Mouse (Mus musculus): ENCODE measurements around the gene Mfrp. TPM values are rescaled to one million over a fixed set of nuclear protein-coding genes. Genes with fewer than 3 reads are reported as not detected.

Gene Mfrp
- polyA plus RNA-seq (2015; fragmentation: Illumina TruSeq; extraction: RNeasy Lipid Tissue Mini Kit (QIAGEN cat#74804); ENCODE audit: low read depth, low replicate concordance) = 6.8 TPM

GRCm38 (mm10) chr9:44101490-44101889 lies at the start of gene Mfrp:
TSS of gene Mfrp (plus strand) at chr9:44101729.

DNA sequence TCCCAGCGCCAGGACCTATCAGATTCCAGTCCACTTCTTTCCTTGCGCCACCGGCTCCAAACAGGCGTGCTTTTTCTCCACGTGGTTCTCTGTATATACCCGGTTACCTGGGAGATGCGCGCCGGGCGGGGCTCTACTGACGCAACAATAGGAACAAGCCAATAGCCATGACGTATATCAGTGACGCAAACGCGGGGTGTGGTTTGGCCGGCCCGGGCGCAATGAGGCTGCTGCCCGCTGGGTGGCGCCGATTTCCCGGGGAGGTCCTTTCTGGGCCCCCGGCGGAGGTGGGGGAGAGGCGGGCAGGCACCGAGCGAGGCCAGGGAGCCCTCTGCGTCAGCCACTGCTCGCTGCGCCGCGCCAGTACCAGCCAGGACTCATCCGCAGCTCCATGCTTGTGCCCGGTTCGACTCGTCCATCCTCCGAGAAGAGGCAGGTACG lies 34.7 kb upstream of the Mfrp start, which contains the start of gene Usp2:
Usp2 (plus strand) TSS at position 237 of the 441 bp plus-strand sequence.

GRCm38 (mm10) chr9:44107110-44107509 lies 5.6 kb downstream of the Mfrp start, which contains the start of gene C1qtnf5:
TSS of gene C1qtnf5 (plus strand) at chr9:44107245.

GRCm38 (mm10) chr9:44113105-44113789 lies 11.7 kb downstream of the Mfrp start, which contains the start of the genes Gm49380 and Rnf26:
TSS of gene Gm49380 (minus strand) at chr9:44113500.
TSS of gene Rnf26 (minus strand) at chr9:44113517.

DNA sequence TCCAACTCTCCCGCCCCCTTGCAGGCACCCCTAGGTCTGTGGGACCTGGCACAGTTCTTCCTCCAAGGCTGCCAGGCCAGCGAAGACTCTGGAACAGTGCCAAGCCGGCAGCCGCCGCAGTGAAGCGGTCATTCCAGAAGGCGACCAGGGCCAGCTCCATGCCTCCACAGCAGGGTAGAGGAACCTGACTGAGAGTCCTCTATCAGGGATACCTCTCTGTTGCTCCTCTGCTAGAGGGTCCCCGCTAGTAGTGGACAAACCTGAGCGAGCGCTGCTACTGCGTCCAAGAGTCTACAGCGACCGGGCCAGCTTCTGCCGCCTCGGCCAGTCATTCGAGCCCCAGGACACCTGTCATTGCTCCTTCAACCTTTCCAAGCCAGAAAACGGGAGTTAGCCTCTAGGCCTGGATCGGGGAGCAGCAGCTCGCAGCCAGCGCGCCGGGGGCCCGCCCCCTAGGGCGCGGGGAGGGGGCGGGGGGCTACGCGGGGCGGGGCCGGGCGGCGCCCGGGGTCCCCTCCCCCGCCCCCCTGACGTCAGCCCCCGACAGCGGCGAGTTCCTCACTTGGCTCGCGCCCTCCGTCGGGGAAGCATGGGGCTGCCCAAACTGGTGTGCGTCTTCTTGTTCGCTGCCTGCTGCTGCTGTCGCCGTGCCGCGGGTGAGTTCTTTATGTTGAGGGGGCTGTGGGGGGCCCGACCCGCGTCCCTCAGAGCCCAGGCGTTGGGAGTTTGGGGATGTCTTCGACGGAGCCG lies 32.7 kb downstream of the Mfrp start, which contains the start of gene Mcam:
Mcam (plus strand) TSS at position 369 of the 750 bp plus-strand sequence.

Other genes starting within 250 kb of the Mfrp start
- 1,192 TPM for gene Thy1, start 58.3 kb upstream of the Mfrp start, polyA plus RNA-seq (2015; fragmentation: Illumina TruSeq; extraction: RNeasy Lipid Tissue Mini Kit (QIAGEN cat#74804); ENCODE audit: low read depth, low replicate concordance)
- gene Usp2, start 34.7 kb upstream of the Mfrp start, polyA plus RNA-seq (2015; fragmentation: Illumina TruSeq; extraction: RNeasy Lipid Tissue Mini Kit (QIAGEN cat#74804); ENCODE audit: low read depth, low replicate concordance) = 41.5 TPM
- gene C1qtnf5, start 5.5 kb downstream of the Mfrp start, polyA plus RNA-seq (2015; fragmentation: Illumina TruSeq; extraction: RNeasy Lipid Tissue Mini Kit (QIAGEN cat#74804); ENCODE audit: low read depth, low replicate concordance) = 23.8 TPM
- gene Gm49380, start 11.8 kb downstream of the Mfrp start, polyA plus RNA-seq (2015; fragmentation: Illumina TruSeq; extraction: RNeasy Lipid Tissue Mini Kit (QIAGEN cat#74804); ENCODE audit: low read depth, low replicate concordance) = 0.40 TPM
- 23.6 TPM for gene Rnf26, start 11.8 kb downstream of the Mfrp start, polyA plus RNA-seq (2015; fragmentation: Illumina TruSeq; extraction: RNeasy Lipid Tissue Mini Kit (QIAGEN cat#74804); ENCODE audit: low read depth, low replicate concordance)
- 22.9 TPM for gene Mcam, start 32.7 kb downstream of the Mfrp start, polyA plus RNA-seq (2015; fragmentation: Illumina TruSeq; extraction: RNeasy Lipid Tissue Mini Kit (QIAGEN cat#74804); ENCODE audit: low read depth, low replicate concordance)
- gene Cbl, start 132.3 kb downstream of the Mfrp start, polyA plus RNA-seq (2015; fragmentation: Illumina TruSeq; extraction: RNeasy Lipid Tissue Mini Kit (QIAGEN cat#74804); ENCODE audit: low read depth, low replicate concordance) = 20.5 TPM
- gene Ccdc153, start 138.9 kb downstream of the Mfrp start, polyA plus RNA-seq (2015; fragmentation: Illumina TruSeq; extraction: RNeasy Lipid Tissue Mini Kit (QIAGEN cat#74804); ENCODE audit: low read depth, low replicate concordance) = 21.0 TPM
- 0.67 TPM for gene Pdzd3, start 149.7 kb downstream of the Mfrp start, polyA plus RNA-seq (2015; fragmentation: Illumina TruSeq; extraction: RNeasy Lipid Tissue Mini Kit (QIAGEN cat#74804); ENCODE audit: low read depth, low replicate concordance)
- gene Nlrx1, start 166.9 kb downstream of the Mfrp start, polyA plus RNA-seq (2015; fragmentation: Illumina TruSeq; extraction: RNeasy Lipid Tissue Mini Kit (QIAGEN cat#74804); ENCODE audit: low read depth, low replicate concordance) = 5.8 TPM
- gene Abcg4, start 186.9 kb downstream of the Mfrp start, polyA plus RNA-seq (2015; fragmentation: Illumina TruSeq; extraction: RNeasy Lipid Tissue Mini Kit (QIAGEN cat#74804); ENCODE audit: low read depth, low replicate concordance) = 43.6 TPM
- 14.6 TPM for gene Hinfp, start 203.9 kb downstream of the Mfrp start, polyA plus RNA-seq (2015; fragmentation: Illumina TruSeq; extraction: RNeasy Lipid Tissue Mini Kit (QIAGEN cat#74804); ENCODE audit: low read depth, low replicate concordance)
- 126 TPM for gene C2cd2l, start 218.6 kb downstream of the Mfrp start, polyA plus RNA-seq (2015; fragmentation: Illumina TruSeq; extraction: RNeasy Lipid Tissue Mini Kit (QIAGEN cat#74804); ENCODE audit: low read depth, low replicate concordance)
- gene Dpagt1, start 224.3 kb downstream of the Mfrp start, polyA plus RNA-seq (2015; fragmentation: Illumina TruSeq; extraction: RNeasy Lipid Tissue Mini Kit (QIAGEN cat#74804); ENCODE audit: low read depth, low replicate concordance) = 14.0 TPM
- gene H2afx, start 233.0 kb downstream of the Mfrp start, polyA plus RNA-seq (2015; fragmentation: Illumina TruSeq; extraction: RNeasy Lipid Tissue Mini Kit (QIAGEN cat#74804); ENCODE audit: low read depth, low replicate concordance) = 37.3 TPM
- 27.9 TPM for gene Hmbs, start 242.5 kb downstream of the Mfrp start, polyA plus RNA-seq (2015; fragmentation: Illumina TruSeq; extraction: RNeasy Lipid Tissue Mini Kit (QIAGEN cat#74804); ENCODE audit: low read depth, low replicate concordance)